Mouse (Mus musculus) stomach, embryonic 14.5 days (tissue): Measurements from ENCODE around the gene St3gal5. TPM values are rescaled to one million over a fixed set of nuclear protein-coding genes. Genes with fewer than 3 reads are reported as not detected.

Experiments used
- ATAC-seq: fragments of 200-750 bp; cut with Nextera tagmentation; 2 replicates; pipeline ENCODE4 v1.8.0; 2017; ENCODE audit warnings: low read depth, moderate TSS enrichment; ENCODE audit not compliant: insufficient number of reproducible peaks, insufficient read depth, low FRiP score
- H3K27ac ChIP-seq: fragments of 300-500 bp; sonication (generic); 2 replicates; pipeline ENCODE4 v1.5.1; 2014; ENCODE audit warnings: mild to moderate bottlenecking, low read length, moderate library complexity, mixed read lengths
- H3K27me3 ChIP-seq: fragments of 300-500 bp; sonication (generic); 2 replicates; pipeline ENCODE4 v1.6.1; 2014; ENCODE audit warnings: low read length, control low read depth, mixed read lengths; ENCODE audit not compliant: control insufficient read depth, insufficient read depth
- H3K36me3 ChIP-seq: fragments of 300-500 bp; sonication (generic); 2 replicates; pipeline ENCODE4 v1.6.1; 2014; ENCODE audit warnings: mild to moderate bottlenecking, control low read depth, low read length, moderate library complexity, mixed read lengths; ENCODE audit not compliant: control insufficient read depth, insufficient read depth
- H3K4me1 ChIP-seq: fragments of 300-500 bp; sonication (generic); 2 replicates; pipeline ENCODE4 v1.6.1; 2014; ENCODE audit warnings: low read length, control low read depth, mixed read lengths; ENCODE audit not compliant: control insufficient read depth, insufficient read depth
- H3K4me2 ChIP-seq: fragments of 300-500 bp; sonication (generic); replicated peaks from 2 replicates; pipeline ENCODE4 v1.6.1; 2014; ENCODE audit warnings: low read depth, low read length, control low read depth
- H3K4me3 ChIP-seq: fragments of 300-500 bp; sonication (generic); 2 replicates; pipeline ENCODE4 v1.5.1; 2014; ENCODE audit warnings: low read depth, low read length, control low read depth
- H3K9ac ChIP-seq: fragments of 300-500 bp; sonication (generic); replicated peaks from 2 replicates; pipeline ENCODE4 v1.6.1; 2014; ENCODE audit warnings: low read depth, mild to moderate bottlenecking, control low read depth, low read length, moderate library complexity, mixed read lengths
- H3K9me3 ChIP-seq: fragments of 300-500 bp; sonication (generic); 2 replicates; pipeline ENCODE4 v1.6.1; 2016; ENCODE audit warnings: low read depth, low read length, control low read depth; ENCODE audit not compliant: control insufficient read depth
- WGBS: fragments of 180-500 bp; shearing (Covaris S2); extraction: QIAGEN DNeasy Blood & Tissue Kit; methylation state at CpG from one replicate; pipeline ENCODE4 v1.1.7; 2014; 5-methylcytosine and 5-hydroxymethylcytosine counted together
- polyA plus RNA-seq: library from polyadenylated mRNA; unstranded; fragments of >200 nt; fragmentation: Nextera tagmentation; extraction: Ambion mirVana; gene quantifications from 2 replicates; pipeline ENCODE4 v1.2.1, GENCODE M21; 2014

St3gal5 gene
- polyA plus RNA-seq, 1 experiment from 2014 or later: 27.0 TPM

DNA sequence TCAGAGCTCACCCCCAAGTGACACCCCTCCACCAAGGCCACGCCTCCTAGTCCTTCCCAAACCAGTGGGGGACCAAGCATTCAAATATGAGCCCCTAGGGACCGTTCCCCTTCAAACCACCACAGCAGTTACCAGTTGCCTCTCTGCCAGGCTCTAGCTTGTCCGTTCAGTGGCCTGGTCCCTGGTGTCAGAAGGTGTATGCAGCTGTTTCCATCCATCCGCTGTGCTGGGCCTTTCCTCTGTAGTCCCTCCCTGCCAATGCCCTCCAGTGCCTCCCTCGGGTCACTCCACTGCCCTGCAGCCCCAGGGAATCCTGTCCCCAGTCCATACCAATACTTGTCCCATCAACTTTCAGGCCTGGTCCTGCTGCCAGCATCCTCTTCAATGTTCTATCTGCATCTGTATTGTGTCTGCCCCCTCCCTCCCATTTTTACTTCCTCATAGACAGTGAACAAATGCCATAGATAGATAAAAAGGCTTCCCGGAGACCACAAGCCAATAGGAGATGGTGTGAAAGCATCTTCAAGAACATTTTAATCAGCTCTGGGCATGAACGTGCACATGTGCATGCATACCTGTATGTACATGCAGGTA lies 57.6 kb downstream of the St3gal5 start:
- WGBS: 87% methylated on average over 7 of the region's 7 CpGs
- Histone ChIP-seq H3K4me2 (no peak overlapping the region), H3K9ac (no peak overlapping the region), H3K4me1 (no peaks in the 10 kb centered on the region), H3K9me3 (no peaks in the 10 kb centered on the region), H3K27ac (no peak overlapping the region), H3K36me3 (peaks cover 8% of the 10 kb centered on the region), H3K4me3 (no peak overlapping the region), H3K27me3 (no peaks in the 10 kb centered on the region)
- no peak for ATAC-seq

DNA sequence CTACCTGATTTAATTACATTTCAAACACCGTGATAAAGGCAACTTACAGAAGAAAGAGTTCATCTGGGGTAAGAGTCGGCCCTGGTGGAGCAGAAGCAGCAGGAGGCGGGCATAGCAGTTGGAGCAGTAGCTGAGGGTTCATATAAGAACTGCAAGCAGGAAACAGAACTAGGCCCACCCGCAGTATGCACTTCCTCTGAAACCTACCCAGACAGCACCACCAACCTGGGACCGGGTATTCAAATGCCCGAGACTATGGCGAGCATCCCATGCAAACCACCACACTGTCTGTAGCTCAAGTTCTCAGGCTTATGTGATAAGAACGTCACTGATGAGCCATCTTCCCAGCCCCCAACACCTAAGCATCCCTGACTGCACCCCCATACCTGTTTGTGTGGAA lies 58.3 kb downstream of the St3gal5 start:
- Histone ChIP-seq H3K4me3 (no peak overlapping the region), H3K4me1 (no peaks in the 10 kb centered on the region), H3K9me3 (no peaks in the 10 kb centered on the region), H3K27ac (no peak overlapping the region), H3K4me2 (no peak overlapping the region), H3K36me3 (peaks cover 7% of the 10 kb centered on the region; the same call in 1 of the 2 replicates), H3K9ac (no peak overlapping the region), H3K27me3 (no peaks in the 10 kb centered on the region)
- WGBS: 86% methylated on average over 8 of the region's 8 CpGs
- no peak for ATAC-seq

- Histone ChIP-seq H3K4me3 (no peak overlapping the region), H3K4me1 (0 out of 2 replicates have a peak, but pooled peaks cover 4% of the 10 kb centered on the region), H3K36me3 (no peaks in the 10 kb centered on the region), H3K9me3 (no peaks in the 10 kb centered on the region), H3K27ac (no peak overlapping the region), H3K4me2 (no peak overlapping the region), H3K27me3 (no peaks in the 10 kb centered on the region), H3K9ac (no peak overlapping the region)
- WGBS: 85% methylated on average over 8 of the region's 8 CpGs
- ATAC-seq: no peak
Observed at GRCm38 (mm10) chr6:72158966-72159764, 61.8 kb downstream of the St3gal5 start.

DNA sequence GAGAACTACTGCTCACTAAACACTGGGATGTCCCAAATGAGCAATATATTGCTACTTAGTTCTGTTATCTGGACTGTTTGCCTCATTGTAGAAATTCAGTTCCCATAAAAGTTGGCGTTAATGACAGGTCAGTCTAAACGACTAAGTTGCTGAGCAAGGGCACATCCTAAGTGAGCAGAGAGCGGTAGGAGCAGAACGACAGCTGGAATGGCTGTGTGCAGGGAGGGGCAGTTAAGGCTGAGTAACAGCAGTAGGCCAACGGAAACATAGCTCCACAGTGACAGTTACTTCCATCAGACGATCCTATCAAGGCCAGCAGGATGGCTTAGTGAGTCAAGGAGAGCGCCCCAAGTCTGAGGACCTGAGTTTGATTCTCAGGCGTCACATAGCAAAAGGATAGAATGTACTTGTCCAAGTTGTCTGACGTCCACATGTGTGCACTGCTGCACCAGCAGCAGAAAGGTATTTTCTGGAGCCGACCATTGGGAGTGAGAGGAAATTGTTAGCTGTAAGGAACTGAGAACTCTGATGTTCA lies 62.5 kb downstream of the St3gal5 start:
- H3K9ac ChIP-seq: no peak overlapping the region
- ATAC-seq: no peak
- no peaks in the 10 kb centered on the region for H3K27me3 ChIP-seq

DNA sequence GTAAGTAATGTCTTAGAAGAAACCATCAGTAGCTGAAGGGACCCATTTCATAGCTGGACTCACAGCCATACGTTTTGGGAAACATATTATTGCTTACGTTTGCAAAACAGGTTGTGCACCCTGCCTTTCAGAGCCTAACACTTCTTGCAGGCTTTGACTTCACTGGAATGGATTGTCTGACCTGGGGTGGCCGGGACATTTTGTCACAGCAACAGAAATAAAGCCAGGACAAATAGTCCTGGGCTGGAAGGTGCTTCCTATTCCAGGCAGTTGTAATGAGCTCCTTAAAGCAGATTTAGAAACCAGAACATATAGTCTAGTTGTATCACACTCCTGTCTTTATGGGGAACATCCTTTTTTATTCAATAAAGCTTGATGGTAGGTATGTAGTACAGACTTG lies 63.6 kb downstream of the St3gal5 start:
- no peak for ATAC-seq
- Histone ChIP-seq H3K4me1 (0 out of 2 replicates have a peak, but pooled peaks cover 4% of the 10 kb centered on the region), H3K9me3 (no peaks in the 10 kb centered on the region), H3K27ac (no peak overlapping the region), H3K4me3 (no peak overlapping the region), H3K9ac (no peak overlapping the region), H3K27me3 (no peaks in the 10 kb centered on the region), H3K4me2 (no peak overlapping the region), H3K36me3 (no peaks in the 10 kb centered on the region)
- WGBS: 86% methylated on average over 3 of the region's 3 CpGs

More for the DNA sequence above, 62.5 kb downstream of the St3gal5 start:
- no peak overlapping the region for H3K4me3 ChIP-seq
- H3K36me3 ChIP-seq: no peaks in the 10 kb centered on the region
- H3K9me3 ChIP-seq: no peaks in the 10 kb centered on the region
- H3K27ac ChIP-seq: no peak overlapping the region
- 0 out of 2 replicates have a peak, but pooled peaks cover 4% of the 10 kb centered on the region for H3K4me1 ChIP-seq
- H3K4me2 ChIP-seq: no peak overlapping the region
- 67% methylated on average over 10 of the region's 10 CpGs for WGBS

GRCm38 (mm10) chr6:72161751-72162150 lies 64.4 kb downstream of the St3gal5 start:
- H3K4me1 ChIP-seq: 0 out of 2 replicates have a peak, but pooled peaks cover 4% of the 10 kb centered on the region
- WGBS: 78% methylated on average over 5 of the region's 5 CpGs
- no peak overlapping the region for H3K27ac ChIP-seq
- H3K27me3 ChIP-seq: no peaks in the 10 kb centered on the region
- H3K4me3 ChIP-seq: no peak overlapping the region
- H3K4me2 ChIP-seq: no peak overlapping the region
- ATAC-seq: no peak
- H3K9ac ChIP-seq: no peak overlapping the region
- H3K36me3 ChIP-seq: no peaks in the 10 kb centered on the region
- H3K9me3 ChIP-seq: no peaks in the 10 kb centered on the region

DNA sequence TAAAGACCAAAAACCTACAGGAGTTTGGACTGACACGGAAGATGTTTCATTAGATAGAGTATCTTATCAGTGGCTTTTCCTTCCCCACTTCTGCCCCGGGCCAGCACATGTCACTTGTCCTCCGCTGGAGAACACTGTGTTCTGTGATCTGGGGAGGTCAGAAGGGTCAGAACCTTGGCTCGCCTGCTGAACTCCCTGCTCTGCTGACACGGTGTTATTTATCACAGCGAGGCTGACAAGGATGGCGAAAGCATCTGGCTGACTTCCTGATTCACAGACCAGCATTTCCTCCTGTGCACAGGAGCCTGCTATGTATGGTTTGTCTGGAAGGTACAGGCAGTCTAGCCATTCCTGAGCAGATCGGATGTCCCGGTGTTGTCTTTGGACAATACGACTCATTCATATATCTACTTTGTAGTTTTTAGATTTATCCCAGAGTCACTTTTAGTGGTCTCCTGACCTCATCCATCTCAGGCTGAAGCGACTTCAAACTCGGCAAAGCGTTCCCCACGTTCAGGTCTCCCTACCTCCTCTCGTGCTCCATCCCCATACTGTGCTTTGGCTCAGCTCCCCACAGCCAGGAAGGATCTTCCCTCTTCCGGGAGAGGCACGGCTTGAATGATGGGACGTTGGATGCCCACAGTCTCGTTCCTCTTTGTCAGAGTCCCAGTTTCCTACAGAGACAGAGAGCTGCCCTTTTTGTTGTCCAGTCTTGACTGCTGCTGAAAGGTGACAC lies 64.9 kb downstream of the St3gal5 start:
- Histone ChIP-seq H3K9ac (no peak overlapping the region), H3K4me3 (no peak overlapping the region), H3K4me2 (no peak overlapping the region), H3K27ac (no peak overlapping the region), H3K36me3 (no peaks in the 10 kb centered on the region), H3K4me1 (0 out of 2 replicates have a peak, but pooled peaks cover 4% of the 10 kb centered on the region), H3K27me3 (no peaks in the 10 kb centered on the region), H3K9me3 (no peaks in the 10 kb centered on the region)
- ATAC-seq: no peak
- WGBS: 18% methylated on average over 19 of the region's 19 CpGs
